Mouse (Mus musculus) thymus, adult 2 months (tissue): ENCODE data around the gene Hist1h2be. TPM values are rescaled to one million over a fixed set of nuclear protein-coding genes. Genes with fewer than 3 reads are reported as not detected.
"Not testable (repeated sequence)": the region's sequence is repeated elsewhere in the genome, so short reads cannot be mapped to it uniquely, and the experiment has no call there.

Experiments used
- DNase-seq: peaks from one replicate; pipeline ENCODE4 v3.0.0; 2021
- H3K27ac ChIP-seq: fragments of 200-500 bp; 2 replicates; pipeline ENCODE4 v1.5.1; 2012; ENCODE audit warnings: low read length, control low read depth; ENCODE audit not compliant: control insufficient read depth, insufficient read depth
- H3K27me3 ChIP-seq: fragments of 200-500 bp; 2 replicates; pipeline ENCODE4 v1.6.1; 2012; ENCODE audit warnings: mild to moderate bottlenecking, low read length, moderate library complexity, mixed read lengths; ENCODE audit not compliant: control insufficient read depth, insufficient read depth
- H3K36me3 ChIP-seq: fragments of 200-500 bp; 2 replicates; pipeline ENCODE4 v1.6.1; 2012; ENCODE audit warnings: mild to moderate bottlenecking, low read length, moderate library complexity; ENCODE audit not compliant: control insufficient read depth, insufficient read depth
- H3K4me1 ChIP-seq: fragments of 200-500 bp; replicated peaks from 2 replicates; pipeline ENCODE4 v1.6.1; 2012; ENCODE audit warnings: low read length; ENCODE audit not compliant: control insufficient read depth, insufficient read depth
- H3K4me3 ChIP-seq: fragments of 200-500 bp; 2 replicates; pipeline ENCODE4 v1.5.1; 2012; ENCODE audit warnings: mild to moderate bottlenecking, low read length, control low read depth, moderate library complexity; ENCODE audit not compliant: control insufficient read depth, insufficient read depth
- CTCF ChIP-seq: fragments of 200-500 bp; IDR thresholded peaks from 2 replicates; pipeline ENCODE4 v1.5.1; 2012; ENCODE audit warnings: mild to moderate bottlenecking, control low read depth, low read length, moderate library complexity, borderline replicate concordance; ENCODE audit not compliant: control insufficient read depth, poor library complexity, insufficient read depth; ENCODE audit errors: extremely low read depth
- POLR2A ChIP-seq: fragments of 200-500 bp; IDR thresholded peaks from 2 replicates; pipeline ENCODE4 v1.6.1; 2012; ENCODE audit warnings: mild to moderate bottlenecking, low read length, control low read depth, moderate library complexity; ENCODE audit not compliant: control insufficient read depth, poor library complexity, insufficient read depth; ENCODE audit errors: extremely low read depth
- WGBS: fragments of 180-500 bp; shearing (Covaris S2); methylation state at CpG from one replicate; pipeline ENCODE4 v1.1.7; 2018; 5-methylcytosine and 5-hydroxymethylcytosine counted together
- polyA plus RNA-seq: library from polyadenylated mRNA; depleted of rRNA; stranded (reverse); fragments of >200 nt; gene quantifications from 2 replicates; pipeline ENCODE4 v1.2.3, GENCODE M21; 2012

Gene Hist1h2be
- polyA plus RNA-seq, 1 experiment: 14.4 TPM

- Histone ChIP-seq H3K27ac (peak overlapping the region; percentile 69), H3K27me3 (no peaks in the 10 kb centered on the region), H3K36me3 (no peaks in the 10 kb centered on the region), H3K4me3 (no peak overlapping the region), H3K4me1 (peaks cover 11% of the 10 kb centered on the region)
- 31% methylated on average over 6 of the region's 6 CpGs for WGBS
- DNase-seq: no peak
- TF ChIP-seq POLR2A (no peak), CTCF (no peak)
Measured at GRCm38 (mm10) chr13:23582219-23583056, 38.5 kb downstream of the Hist1h2be start.

GRCm38 (mm10) chr13:23581408-23582218 lies 39.3 kb downstream of the Hist1h2be start, which contains the start of gene Hist1h4d:
Gene Hist1h4d (plus strand): TSS chr13:23581598.
- H3K4me1 ChIP-seq: peaks cover 10% of the 10 kb centered on the region
- WGBS: under 1% methylated on average over 43 of the region's 43 CpGs

GRCm38 (mm10) chr13:23577835-23578234 lies 43.1 kb downstream of the Hist1h2be start:
- WGBS: 95% methylated on average over 1 of the region's 1 CpGs
- Histone ChIP-seq H3K4me3 (no peak overlapping the region), H3K4me1 (peaks cover 8% of the 10 kb centered on the region), H3K27ac (no peak overlapping the region), H3K27me3 (no peaks in the 10 kb centered on the region), H3K36me3 (no peaks in the 10 kb centered on the region)
- DNase-seq: no peak
- no peak for TF ChIP-seq POLR2A
- no peak for TF ChIP-seq CTCF

More at GRCm38 (mm10) chr13:23581408-23582218, 39.3 kb downstream of the Hist1h2be start, which contains the start of gene Hist1h4d:
- no peaks in the 10 kb centered on the region for H3K27me3 ChIP-seq
- H3K36me3 ChIP-seq: no peaks in the 10 kb centered on the region
- H3K27ac ChIP-seq: peak within 1 kb of the TSS; percentile 73
- DNase-seq: peak; percentile 95
- H3K4me3 ChIP-seq: peak within 1 kb of the TSS; percentile 49
- TF ChIP-seq CTCF: no peak
- TF ChIP-seq POLR2A: peak; percentile 98

GRCm38 (mm10) chr13:23576906-23577639 lies 43.9 kb downstream of the Hist1h2be start:
- no peak for DNase-seq
- WGBS: 69% methylated on average over 6 of the region's 6 CpGs
- no peak overlapping the region; the same call in 1 of the 2 replicates for H3K27ac ChIP-seq
- H3K4me3 ChIP-seq: no peak overlapping the region
- no peak for TF ChIP-seq CTCF
- TF ChIP-seq POLR2A: no peak
- H3K36me3 ChIP-seq: no peaks in the 10 kb centered on the region
- no peaks in the 10 kb centered on the region for H3K27me3 ChIP-seq
- H3K4me1 ChIP-seq: peaks cover 6% of the 10 kb centered on the region

- no peak overlapping the region for H3K4me3 ChIP-seq
- TF ChIP-seq CTCF (no peak), POLR2A (no peak)
- peaks cover 3% of the 10 kb centered on the region for H3K4me1 ChIP-seq
- WGBS: 53% methylated on average over 7 of the region's 7 CpGs
- H3K27ac ChIP-seq: no peak overlapping the region; the same call in 1 of the 2 replicates
- H3K36me3 ChIP-seq: no peaks in the 10 kb centered on the region
- no peak for DNase-seq
- no peaks in the 10 kb centered on the region for H3K27me3 ChIP-seq
Measured at GRCm38 (mm10) chr13:23576351-23576881, 44.5 kb downstream of the Hist1h2be start.

- H3K4me3 ChIP-seq: peak overlapping the region; percentile 43
- H3K27me3 ChIP-seq, H3K36me3 ChIP-seq, DNase-seq, H3K4me1 ChIP-seq: not testable (repeated sequence)
- peak overlapping the region; percentile 49 for H3K27ac ChIP-seq
- WGBS: 1% methylated on average over 17 of the region's 40 CpGs
Measured at GRCm38 (mm10) chr13:23575864-23576313, 45.0 kb downstream of the Hist1h2be start.
